Mouse (Mus musculus): ENCODE results near the gene Gm6993.

Gene Gm6993

GRCm38 (mm10) chr12:31240470-31240869 lies at the start of gene Gm6993:
Gm6993 (plus strand) TSS chr12:31240770.
- no peak for DNase-seq (ENCODE audit: low read depth, low spot score)

GRCm38 (mm10) chr12:31191329-31191954 lies 49.1 kb upstream of the Gm6993 start:
- no peak for DNase-seq (ENCODE audit: low read depth, low spot score)

GRCm38 (mm10) chr12:31202509-31202908 lies 38.1 kb upstream of the Gm6993 start:
- DNase-seq (ENCODE audit: low read depth, low spot score), result no peak

- no peak for DNase-seq (ENCODE audit: low read depth, low spot score)
Observed at GRCm38 (mm10) chr12:31203746-31204455, 36.7 kb upstream of the Gm6993 start.

GRCm38 (mm10) chr12:31204898-31205297 lies 35.7 kb upstream of the Gm6993 start:
- DNase-seq (ENCODE audit: low read depth, low spot score), result no peak

GRCm38 (mm10) chr12:31205983-31206633 lies 34.5 kb upstream of the Gm6993 start:
- no peak for DNase-seq (ENCODE audit: low read depth, low spot score)

GRCm38 (mm10) chr12:31208766-31209165 lies 31.8 kb upstream of the Gm6993 start:
- DNase-seq (ENCODE audit: low read depth, low spot score), result no peak

- no peak for DNase-seq (ENCODE audit: low read depth, low spot score)
Observed at GRCm38 (mm10) chr12:31209377-31209805, 31.2 kb upstream of the Gm6993 start.

- DNase-seq (ENCODE audit: low read depth, low spot score), result no peak
Observed at GRCm38 (mm10) chr12:31213556-31213955, 27.0 kb upstream of the Gm6993 start.

GRCm38 (mm10) chr12:31215003-31215402 lies 25.6 kb upstream of the Gm6993 start:
- DNase-seq (ENCODE audit: low read depth, low spot score), result no peak

GRCm38 (mm10) chr12:31217232-31217631 lies 23.3 kb upstream of the Gm6993 start:
- no peak for DNase-seq (ENCODE audit: low read depth, low spot score)

GRCm38 (mm10) chr12:31218774-31219173 lies 21.8 kb upstream of the Gm6993 start:
- no peak for DNase-seq (ENCODE audit: low read depth, low spot score)

GRCm38 (mm10) chr12:31221522-31221921 lies 19.0 kb upstream of the Gm6993 start:
- DNase-seq (ENCODE audit: low read depth, low spot score), result no peak

GRCm38 (mm10) chr12:31222282-31222681 lies 18.3 kb upstream of the Gm6993 start:
- no peak for DNase-seq (ENCODE audit: low read depth, low spot score)

- no peak for DNase-seq (ENCODE audit: low read depth, low spot score)
Observed at GRCm38 (mm10) chr12:31222741-31223140, 17.8 kb upstream of the Gm6993 start.

GRCm38 (mm10) chr12:31225451-31225850 lies 15.1 kb upstream of the Gm6993 start:
- DNase-seq (ENCODE audit: low read depth, low spot score), result no peak

GRCm38 (mm10) chr12:31227167-31227566 lies 13.4 kb upstream of the Gm6993 start:
- DNase-seq (ENCODE audit: low read depth, low spot score), result no peak

- DNase-seq (ENCODE audit: low read depth, low spot score), result no peak
Observed at GRCm38 (mm10) chr12:31228878-31229277, 11.7 kb upstream of the Gm6993 start.

- DNase-seq (ENCODE audit: low read depth, low spot score), result no peak
Observed at GRCm38 (mm10) chr12:31232635-31233034, 7.9 kb upstream of the Gm6993 start.

- DNase-seq (ENCODE audit: low read depth, low spot score), result no peak
Observed at GRCm38 (mm10) chr12:31235018-31235417, 5.6 kb upstream of the Gm6993 start.

- no peak for DNase-seq (ENCODE audit: low read depth, low spot score)
Observed at GRCm38 (mm10) chr12:31236861-31237595, 3.5 kb upstream of the Gm6993 start.

- DNase-seq (ENCODE audit: low read depth, low spot score), result no peak
Observed at GRCm38 (mm10) chr12:31239031-31239583, 1.5 kb upstream of the Gm6993 start.
